Mouse (Mus musculus) neural tube, embryonic 10.5 days (tissue): ENCODE measurements around the gene Tln2.

Experiments
- DNase-seq: peaks from one replicate; pipeline ENCODE4 v3.0.0-alpha.2; 2017; ENCODE audit warnings: low spot score; ENCODE audit errors: extremely low spot score

The Tln2 gene

GRCm38 (mm10) chr9:67213275-67213674 is 346.2 kb downstream of the Tln2 start:
- peak; percentile 59 for DNase-seq

- no peak for DNase-seq
These were observed 348.3 kb downstream of the Tln2 start for GRCm38 (mm10) chr9:67211220-67211619.

- DNase-seq = no peak
These were observed 350.1 kb downstream of the Tln2 start for GRCm38 (mm10) chr9:67209451-67209850.

- DNase-seq = no peak
These were observed 351.1 kb downstream of the Tln2 start for GRCm38 (mm10) chr9:67208420-67208819.

- no peak for DNase-seq
These were observed 354.3 kb downstream of the Tln2 start for GRCm38 (mm10) chr9:67205175-67205574.

GRCm38 (mm10) chr9:67196609-67197008 is 362.9 kb downstream of the Tln2 start:
- no peak for DNase-seq

- no peak for DNase-seq
These were observed 364.2 kb downstream of the Tln2 start for GRCm38 (mm10) chr9:67195306-67195705.

- no peak for DNase-seq
These were observed 367.8 kb downstream of the Tln2 start for GRCm38 (mm10) chr9:67191488-67192331.

- DNase-seq = no peak
These were observed 371.8 kb downstream of the Tln2 start for GRCm38 (mm10) chr9:67187686-67188085.

GRCm38 (mm10) chr9:67187182-67187581 is 372.3 kb downstream of the Tln2 start:
- DNase-seq = no peak

GRCm38 (mm10) chr9:67184556-67184955 is 374.9 kb downstream of the Tln2 start:
- DNase-seq = no peak

GRCm38 (mm10) chr9:67183520-67183919 is 376.0 kb downstream of the Tln2 start:
- DNase-seq = no peak

- peak; percentile 44 for DNase-seq
These were observed 377.5 kb downstream of the Tln2 start for GRCm38 (mm10) chr9:67182006-67182405.

GRCm38 (mm10) chr9:67178709-67179108 is 380.8 kb downstream of the Tln2 start:
- no peak for DNase-seq

- no peak for DNase-seq
These were observed 381.3 kb downstream of the Tln2 start for GRCm38 (mm10) chr9:67178203-67178602.

- no peak for DNase-seq
These were observed 383.4 kb downstream of the Tln2 start for GRCm38 (mm10) chr9:67176073-67176472.

- no peak for DNase-seq
These were observed 385.7 kb downstream of the Tln2 start for GRCm38 (mm10) chr9:67173816-67174215.

- DNase-seq = no peak
These were observed 386.3 kb downstream of the Tln2 start for GRCm38 (mm10) chr9:67173154-67173553.

- no peak for DNase-seq
These were observed 388.1 kb downstream of the Tln2 start for GRCm38 (mm10) chr9:67171409-67171808.

- DNase-seq = no peak
These were observed 388.7 kb downstream of the Tln2 start for GRCm38 (mm10) chr9:67170759-67171158.

GRCm38 (mm10) chr9:67170047-67170446 is 389.5 kb downstream of the Tln2 start:
- DNase-seq = no peak
